Mouse (Mus musculus): ENCODE data around the gene Ccdc6.

GRCm38 (mm10) chr10:70167625-70168024 lies 70.7 kb downstream of the Ccdc6 start:
- TF ChIP-seq CTCF (IDR thresholded peaks at IDR 0.05; ENCODE audit: low read depth) = no peak
- no peak for TF ChIP-seq EP300 (optimal IDR thresholded peaks at IDR 0.05)

Data from stomach, postnatal 0 days (tissue).